Mouse (Mus musculus) neural tube, embryonic 10.5 days (tissue): ENCODE results near the gene Lrfn2.

Source experiments
- DNase-seq: peaks from one replicate; pipeline ENCODE4 v3.0.0-alpha.2; 2017; ENCODE audit warnings: low spot score; ENCODE audit errors: extremely low spot score

Gene Lrfn2

GRCm38 (mm10) chr17:48931621-48932405 lies at the start of gene Lrfn2:
Lrfn2 (plus strand) TSS chr17:48932379.
- DNase-seq: peak; percentile 91

- no peak for DNase-seq
These were observed 44.5 kb upstream of the Lrfn2 start for GRCm38 (mm10) chr17:48887472-48888385.

- DNase-seq: no peak
These were observed 26.7 kb upstream of the Lrfn2 start for GRCm38 (mm10) chr17:48905286-48906040.

- peak; percentile 20 for DNase-seq
These were observed 18.7 kb upstream of the Lrfn2 start for GRCm38 (mm10) chr17:48913437-48913836.

- DNase-seq: peak; percentile 52
These were observed 14.8 kb upstream of the Lrfn2 start for GRCm38 (mm10) chr17:48917411-48917810.

- DNase-seq: no peak
These were observed 13.7 kb upstream of the Lrfn2 start for GRCm38 (mm10) chr17:48918458-48918857.

GRCm38 (mm10) chr17:48922905-48923304 lies 9.3 kb upstream of the Lrfn2 start:
- DNase-seq: no peak

GRCm38 (mm10) chr17:48925426-48925825 lies 6.8 kb upstream of the Lrfn2 start:
- DNase-seq: no peak

GRCm38 (mm10) chr17:48930994-48931393 lies 1.2 kb upstream of the Lrfn2 start:
- DNase-seq: no peak

GRCm38 (mm10) chr17:48932406-48932906 lies 277 bp downstream of the Lrfn2 start:
- DNase-seq: peak; percentile 38

- no peak for DNase-seq
These were observed 737 bp downstream of the Lrfn2 start for GRCm38 (mm10) chr17:48932916-48933315.

- no peak for DNase-seq
These were observed 3.0 kb downstream of the Lrfn2 start for GRCm38 (mm10) chr17:48935201-48935600.

- DNase-seq: no peak
These were observed 4.4 kb downstream of the Lrfn2 start for GRCm38 (mm10) chr17:48936445-48937141.

GRCm38 (mm10) chr17:48938711-48939220 lies 6.6 kb downstream of the Lrfn2 start:
- no peak for DNase-seq

- no peak for DNase-seq
These were observed 14.1 kb downstream of the Lrfn2 start for GRCm38 (mm10) chr17:48946315-48946714.

GRCm38 (mm10) chr17:48946765-48947164 lies 14.6 kb downstream of the Lrfn2 start:
- no peak for DNase-seq

- no peak for DNase-seq
These were observed 19.1 kb downstream of the Lrfn2 start for GRCm38 (mm10) chr17:48951250-48951649.

GRCm38 (mm10) chr17:48956033-48956631 lies 24.0 kb downstream of the Lrfn2 start:
- no peak for DNase-seq

GRCm38 (mm10) chr17:48960161-48960698 lies 28.1 kb downstream of the Lrfn2 start:
- DNase-seq: peak; percentile 73

- no peak for DNase-seq
These were observed 30.5 kb downstream of the Lrfn2 start for GRCm38 (mm10) chr17:48962646-48963045.
